Mouse (Mus musculus): ENCODE results near the gene Atp8b5. TPM values are rescaled to one million over a fixed set of nuclear protein-coding genes. Genes with fewer than 3 reads are reported as not detected.
A peak's percentile ranks its signal among the peaks of the same experiment; 100 is the strongest.

Gene Atp8b5
- polyA plus RNA-seq, 1 experiment from 2014 or later, result 0.25 TPM

GRCm38 (mm10) chr4:43394345-43394891 lies 127.5 kb downstream of the Atp8b5 start:
- DNase-seq (ENCODE audit: low spot score) (no peak), ATAC-seq (replicated peaks; ENCODE audit: low FRiP score) (no peak)
- peaks cover 5% of the 10 kb centered on the region; the same call in 1 of the 2 replicates for H3K27me3 ChIP-seq (replicated peaks; ENCODE audit: control insufficient read depth, insufficient read depth, low read length)
- no peak overlapping the region for H3K4me2 ChIP-seq
- H3K27ac ChIP-seq (ENCODE audit: low read depth, low read length), result peak overlapping the region; percentile 19; the same call in 1 of the 2 replicates
- WGBS, result 46% methylated on average over 15 of the region's 15 CpGs
- H3K4me1 ChIP-seq (replicated peaks; ENCODE audit: control insufficient read depth, insufficient read depth, low read length), result peaks cover 8% of the 10 kb centered on the region; the same call in 1 of the 2 replicates
- no peaks in the 10 kb centered on the region for H3K36me3 ChIP-seq (ENCODE audit: control insufficient read depth, insufficient read depth, low read length)
- no peaks in the 10 kb centered on the region for H3K9me3 ChIP-seq (ENCODE audit: control insufficient read depth, low read length)
- H3K4me3 ChIP-seq (ENCODE audit: low read depth, low read length), result no peak overlapping the region
- H3K9ac ChIP-seq (ENCODE audit: low read depth, low read length), result no peak overlapping the region

GRCm38 (mm10) chr4:43395147-43395546 lies 128.2 kb downstream of the Atp8b5 start:
- H3K27me3 ChIP-seq (replicated peaks; ENCODE audit: control insufficient read depth, insufficient read depth, low read length), result peaks cover 5% of the 10 kb centered on the region; the same call in 1 of the 2 replicates
- no peak for DNase-seq (ENCODE audit: low spot score)
- H3K9ac ChIP-seq (ENCODE audit: low read depth, low read length), result no peak overlapping the region
- 74% methylated on average over 5 of the region's 5 CpGs for WGBS
- H3K36me3 ChIP-seq (ENCODE audit: control insufficient read depth, insufficient read depth, low read length), result no peaks in the 10 kb centered on the region
- ATAC-seq (replicated peaks; ENCODE audit: low FRiP score), result no peak
- H3K27ac ChIP-seq (ENCODE audit: low read depth, low read length), result peak overlapping the region; percentile 19; the same call in 1 of the 2 replicates
- H3K9me3 ChIP-seq (ENCODE audit: control insufficient read depth, low read length), result no peaks in the 10 kb centered on the region
- peaks cover 10% of the 10 kb centered on the region for H3K4me1 ChIP-seq (replicated peaks; ENCODE audit: control insufficient read depth, insufficient read depth, low read length)
- no peak overlapping the region for H3K4me2 ChIP-seq
- no peak overlapping the region for H3K4me3 ChIP-seq (ENCODE audit: low read depth, low read length)

- Histone ChIP-seq H3K9ac (ENCODE audit: low read depth, low read length) (no peak overlapping the region), H3K4me2 (no peak overlapping the region), H3K27me3 (replicated peaks; ENCODE audit: control insufficient read depth, insufficient read depth, low read length) (peaks cover 5% of the 10 kb centered on the region; the same call in 1 of the 2 replicates), H3K36me3 (ENCODE audit: control insufficient read depth, insufficient read depth, low read length) (no peaks in the 10 kb centered on the region), H3K4me3 (ENCODE audit: low read depth, low read length) (no peak overlapping the region), H3K27ac (ENCODE audit: low read depth, low read length) (no peak overlapping the region), H3K9me3 (ENCODE audit: control insufficient read depth, low read length) (no peaks in the 10 kb centered on the region), H3K4me1 (replicated peaks; ENCODE audit: control insufficient read depth, insufficient read depth, low read length) (peaks cover 10% of the 10 kb centered on the region)
- WGBS, result 65% methylated on average over 9 of the region's 9 CpGs
- no peak for ATAC-seq (replicated peaks; ENCODE audit: low FRiP score)
- no peak for DNase-seq (ENCODE audit: low spot score)
Measured at GRCm38 (mm10) chr4:43395836-43396235, 128.9 kb downstream of the Atp8b5 start.

GRCm38 (mm10) chr4:43396381-43396780 lies 129.4 kb downstream of the Atp8b5 start:
- H3K27ac ChIP-seq (ENCODE audit: low read depth, low read length), result no peak overlapping the region
- H3K27me3 ChIP-seq (replicated peaks; ENCODE audit: control insufficient read depth, insufficient read depth, low read length), result peaks cover 5% of the 10 kb centered on the region; the same call in 1 of the 2 replicates

GRCm38 (mm10) chr4:43398014-43398413 lies 131.1 kb downstream of the Atp8b5 start:
- H3K4me1 ChIP-seq (replicated peaks; ENCODE audit: control insufficient read depth, insufficient read depth, low read length), result peaks cover 10% of the 10 kb centered on the region

More at GRCm38 (mm10) chr4:43396381-43396780, 129.4 kb downstream of the Atp8b5 start:
- Histone ChIP-seq H3K4me2 (no peak overlapping the region), H3K4me1 (replicated peaks; ENCODE audit: control insufficient read depth, insufficient read depth, low read length) (peaks cover 10% of the 10 kb centered on the region), H3K9ac (ENCODE audit: low read depth, low read length) (no peak overlapping the region), H3K9me3 (ENCODE audit: control insufficient read depth, low read length) (no peaks in the 10 kb centered on the region), H3K36me3 (ENCODE audit: control insufficient read depth, insufficient read depth, low read length) (no peaks in the 10 kb centered on the region), H3K4me3 (ENCODE audit: low read depth, low read length) (no peak overlapping the region)
- DNase-seq (ENCODE audit: low spot score) (no peak), ATAC-seq (replicated peaks; ENCODE audit: low FRiP score) (no peak)
- 79% methylated on average over 5 of the region's 5 CpGs for WGBS

GRCm38 (mm10) chr4:43398829-43399331 lies 131.9 kb downstream of the Atp8b5 start:
- no peak overlapping the region for H3K9ac ChIP-seq (ENCODE audit: low read depth, low read length)
- peaks cover 5% of the 10 kb centered on the region; the same call in 1 of the 2 replicates for H3K27me3 ChIP-seq (replicated peaks; ENCODE audit: control insufficient read depth, insufficient read depth, low read length)
- no peak overlapping the region; the same call in 1 of the 2 replicates for H3K4me2 ChIP-seq
- H3K4me3 ChIP-seq (ENCODE audit: low read depth, low read length), result no peak overlapping the region
- DNase-seq (ENCODE audit: low spot score) (no peak), ATAC-seq (replicated peaks; ENCODE audit: low FRiP score) (no peak)
- H3K27ac ChIP-seq (ENCODE audit: low read depth, low read length), result no peak overlapping the region
- WGBS, result 45% methylated on average over 17 of the region's 17 CpGs
- no peaks in the 10 kb centered on the region for H3K9me3 ChIP-seq (ENCODE audit: control insufficient read depth, low read length)
- no peaks in the 10 kb centered on the region for H3K36me3 ChIP-seq (ENCODE audit: control insufficient read depth, insufficient read depth, low read length)
- H3K4me1 ChIP-seq (replicated peaks; ENCODE audit: control insufficient read depth, insufficient read depth, low read length), result peaks cover 10% of the 10 kb centered on the region

More at GRCm38 (mm10) chr4:43398014-43398413, 131.1 kb downstream of the Atp8b5 start:
- H3K9me3 ChIP-seq (ENCODE audit: control insufficient read depth, low read length), result no peaks in the 10 kb centered on the region
- WGBS, result 73% methylated on average over 4 of the region's 4 CpGs
- DNase-seq (ENCODE audit: low spot score), result no peak
- H3K27me3 ChIP-seq (replicated peaks; ENCODE audit: control insufficient read depth, insufficient read depth, low read length), result peaks cover 5% of the 10 kb centered on the region; the same call in 1 of the 2 replicates
- H3K9ac ChIP-seq (ENCODE audit: low read depth, low read length), result no peak overlapping the region
- no peak overlapping the region for H3K4me3 ChIP-seq (ENCODE audit: low read depth, low read length)
- no peaks in the 10 kb centered on the region for H3K36me3 ChIP-seq (ENCODE audit: control insufficient read depth, insufficient read depth, low read length)
- no peak for ATAC-seq (replicated peaks; ENCODE audit: low FRiP score)
- H3K4me2 ChIP-seq, result no peak overlapping the region
- H3K27ac ChIP-seq (ENCODE audit: low read depth, low read length), result no peak overlapping the region

- H3K27ac ChIP-seq (ENCODE audit: low read depth, low read length), result no peak overlapping the region
- no peaks in the 10 kb centered on the region for H3K36me3 ChIP-seq (ENCODE audit: control insufficient read depth, insufficient read depth, low read length)
- peaks cover 8% of the 10 kb centered on the region; the same call in 1 of the 2 replicates for H3K4me1 ChIP-seq (replicated peaks; ENCODE audit: control insufficient read depth, insufficient read depth, low read length)
- DNase-seq (ENCODE audit: low spot score) (no peak), ATAC-seq (replicated peaks; ENCODE audit: low FRiP score) (no peak)
- no peak overlapping the region; the same call in 1 of the 2 replicates for H3K4me2 ChIP-seq
- H3K9me3 ChIP-seq (ENCODE audit: control insufficient read depth, low read length), result no peaks in the 10 kb centered on the region
- H3K27me3 ChIP-seq (replicated peaks; ENCODE audit: control insufficient read depth, insufficient read depth, low read length), result peaks cover 5% of the 10 kb centered on the region; the same call in 1 of the 2 replicates
- no peak overlapping the region for H3K9ac ChIP-seq (ENCODE audit: low read depth, low read length)
- WGBS, result 73% methylated on average over 31 of the region's 31 CpGs
- no peak overlapping the region for H3K4me3 ChIP-seq (ENCODE audit: low read depth, low read length)
Measured at GRCm38 (mm10) chr4:43399391-43400131, 132.6 kb downstream of the Atp8b5 start.

- Histone ChIP-seq H3K27me3 (replicated peaks; ENCODE audit: control insufficient read depth, insufficient read depth, low read length) (peaks cover 12% of the 10 kb centered on the region), H3K27ac (ENCODE audit: low read depth, low read length) (no peak overlapping the region), H3K4me1 (replicated peaks; ENCODE audit: control insufficient read depth, insufficient read depth, low read length) (peaks cover 8% of the 10 kb centered on the region; the same call in 1 of the 2 replicates), H3K4me3 (ENCODE audit: low read depth, low read length) (no peak overlapping the region), H3K9me3 (ENCODE audit: control insufficient read depth, low read length) (no peaks in the 10 kb centered on the region), H3K36me3 (ENCODE audit: control insufficient read depth, insufficient read depth, low read length) (no peaks in the 10 kb centered on the region), H3K9ac (ENCODE audit: low read depth, low read length) (no peak overlapping the region), H3K4me2 (no peak overlapping the region)
- WGBS, result 40% methylated on average over 10 of the region's 10 CpGs
- ATAC-seq (replicated peaks; ENCODE audit: low FRiP score), result no peak
- DNase-seq (ENCODE audit: low spot score), result no peak
Measured at GRCm38 (mm10) chr4:43400976-43401375, 134.0 kb downstream of the Atp8b5 start.
